Mouse (Mus musculus): ENCODE data around the gene Vkorc1. TPM values are rescaled to one million over a fixed set of nuclear protein-coding genes. Genes with fewer than 3 reads are reported as not detected.
"Not testable (repeated sequence)": the region's sequence is repeated elsewhere in the genome, so short reads cannot be mapped to it uniquely, and the experiment has no call there.

The Vkorc1 gene
- total RNA-seq, 1 experiment from 2014 or later = 40.5 TPM

- peak; percentile 71 to 80 for ATAC-seq (replicated peaks in 1 of 2; ENCODE audit: insufficient read depth in 1 of 2, low FRiP score in 2 of 2, low TSS enrichment in 1 of 2, low read depth in 1 of 2, poor library complexity in 2 of 2, severe bottlenecking in 2 of 2)
Observed at GRCm38 (mm10) chr7:127922451-127923275, 27.2 kb upstream of the Vkorc1 start.

- ATAC-seq (replicated peaks in 1 of 2; ENCODE audit: insufficient read depth in 1 of 2, low FRiP score in 2 of 2, low TSS enrichment in 1 of 2, low read depth in 1 of 2, poor library complexity in 2 of 2, severe bottlenecking in 2 of 2) = no peak
Observed at GRCm38 (mm10) chr7:127921516-127921915, 26.1 kb upstream of the Vkorc1 start.

GRCm38 (mm10) chr7:127919290-127919689, 23.9 kb upstream of the Vkorc1 start:
- ATAC-seq (replicated peaks in 1 of 2; ENCODE audit: insufficient read depth in 1 of 2, low FRiP score in 2 of 2, low TSS enrichment in 1 of 2, low read depth in 1 of 2, poor library complexity in 2 of 2, severe bottlenecking in 2 of 2) = 0 out of 4 replicates have a peak, but pooled peaks of 1 of the 2 experiments have one; percentile 29

- ATAC-seq (replicated peaks in 1 of 2; ENCODE audit: insufficient read depth in 1 of 2, low FRiP score in 2 of 2, low TSS enrichment in 1 of 2, low read depth in 1 of 2, poor library complexity in 2 of 2, severe bottlenecking in 2 of 2) = no peak
Observed at GRCm38 (mm10) chr7:127918203-127918602, 22.8 kb upstream of the Vkorc1 start.

GRCm38 (mm10) chr7:127915293-127915692, 19.9 kb upstream of the Vkorc1 start:
- no peak for ATAC-seq (replicated peaks in 1 of 2; ENCODE audit: insufficient read depth in 1 of 2, low FRiP score in 2 of 2, low TSS enrichment in 1 of 2, low read depth in 1 of 2, poor library complexity in 2 of 2, severe bottlenecking in 2 of 2)

GRCm38 (mm10) chr7:127912938-127913337, 17.5 kb upstream of the Vkorc1 start:
- no peak for ATAC-seq (replicated peaks in 1 of 2; ENCODE audit: insufficient read depth in 1 of 2, low FRiP score in 2 of 2, low TSS enrichment in 1 of 2, low read depth in 1 of 2, poor library complexity in 2 of 2, severe bottlenecking in 2 of 2)

- ATAC-seq (replicated peaks in 1 of 2; ENCODE audit: insufficient read depth in 1 of 2, low FRiP score in 2 of 2, low TSS enrichment in 1 of 2, low read depth in 1 of 2, poor library complexity in 2 of 2, severe bottlenecking in 2 of 2) = peak; percentile 96 to 98
Observed at GRCm38 (mm10) chr7:127912190-127912871, 16.9 kb upstream of the Vkorc1 start, which contains the start of gene Kat8. TSS of gene Kat8 (plus strand) at chr7:127912516.

- no peak for ATAC-seq (replicated peaks in 1 of 2; ENCODE audit: insufficient read depth in 1 of 2, low FRiP score in 2 of 2, low TSS enrichment in 1 of 2, low read depth in 1 of 2, poor library complexity in 2 of 2, severe bottlenecking in 2 of 2)
Observed at GRCm38 (mm10) chr7:127908656-127909055, 13.2 kb upstream of the Vkorc1 start.

- no peak for ATAC-seq (replicated peaks in 1 of 2; ENCODE audit: insufficient read depth in 1 of 2, low FRiP score in 2 of 2, low TSS enrichment in 1 of 2, low read depth in 1 of 2, poor library complexity in 2 of 2, severe bottlenecking in 2 of 2)
Observed at GRCm38 (mm10) chr7:127907939-127908338, 12.5 kb upstream of the Vkorc1 start.

- ATAC-seq (replicated peaks in 1 of 2; ENCODE audit: insufficient read depth in 1 of 2, low FRiP score in 2 of 2, low TSS enrichment in 1 of 2, low read depth in 1 of 2, poor library complexity in 2 of 2, severe bottlenecking in 2 of 2) = peak; percentile 87
Observed at GRCm38 (mm10) chr7:127903971-127904796, 8.8 kb upstream of the Vkorc1 start, which contains the start of gene Bckdk. TSS of gene Bckdk (plus strand) at chr7:127904082.

- ATAC-seq (replicated peaks in 1 of 2; ENCODE audit: insufficient read depth in 1 of 2, low FRiP score in 2 of 2, low TSS enrichment in 1 of 2, low read depth in 1 of 2, poor library complexity in 2 of 2, severe bottlenecking in 2 of 2) = no peak
Observed at GRCm38 (mm10) chr7:127901772-127902171, 6.4 kb upstream of the Vkorc1 start.

GRCm38 (mm10) chr7:127899997-127900396, 4.6 kb upstream of the Vkorc1 start:
- ATAC-seq (replicated peaks in 1 of 2; ENCODE audit: insufficient read depth in 1 of 2, low FRiP score in 2 of 2, low TSS enrichment in 1 of 2, low read depth in 1 of 2, poor library complexity in 2 of 2, severe bottlenecking in 2 of 2) = no peak

- no peak for ATAC-seq (replicated peaks in 1 of 2; ENCODE audit: insufficient read depth in 1 of 2, low FRiP score in 2 of 2, low TSS enrichment in 1 of 2, low read depth in 1 of 2, poor library complexity in 2 of 2, severe bottlenecking in 2 of 2)
Observed at GRCm38 (mm10) chr7:127898179-127898956, 3.0 kb upstream of the Vkorc1 start.

- no peak for ATAC-seq (replicated peaks in 1 of 2; ENCODE audit: insufficient read depth in 1 of 2, low FRiP score in 2 of 2, low TSS enrichment in 1 of 2, low read depth in 1 of 2, poor library complexity in 2 of 2, severe bottlenecking in 2 of 2)
Observed at GRCm38 (mm10) chr7:127897542-127897941, 2.1 kb upstream of the Vkorc1 start.

GRCm38 (mm10) chr7:127896384-127896783, 967 bp upstream of the Vkorc1 start:
- ATAC-seq (replicated peaks in 1 of 2; ENCODE audit: insufficient read depth in 1 of 2, low FRiP score in 2 of 2, low TSS enrichment in 1 of 2, low read depth in 1 of 2, poor library complexity in 2 of 2, severe bottlenecking in 2 of 2) = no peak; a peak in 1 of 4 replicates

GRCm38 (mm10) chr7:127895891-127896290, 474 bp upstream of the Vkorc1 start:
- ATAC-seq (replicated peaks in 1 of 2; ENCODE audit: insufficient read depth in 1 of 2, low FRiP score in 2 of 2, low TSS enrichment in 1 of 2, low read depth in 1 of 2, poor library complexity in 2 of 2, severe bottlenecking in 2 of 2) = not testable (repeated sequence)

- no peak for ATAC-seq (replicated peaks in 1 of 2; ENCODE audit: insufficient read depth in 1 of 2, low FRiP score in 2 of 2, low TSS enrichment in 1 of 2, low read depth in 1 of 2, poor library complexity in 2 of 2, severe bottlenecking in 2 of 2)
Observed at GRCm38 (mm10) chr7:127894480-127894879, 937 bp downstream of the Vkorc1 start.

Measured in hematopoietic stem cell, adult 5-6 weeks (primary cell).